Mouse (Mus musculus): ENCODE data around the gene Kdf1. TPM values are rescaled to one million over a fixed set of nuclear protein-coding genes. Genes with fewer than 3 reads are reported as not detected.

Gene Kdf1
- total RNA-seq (2014; fragmentation: Nextera tagmentation) = not detected in 2 replicates
- 0.06 TPM in 1 of 2 replicates, not detected in the other for total RNA-seq (2017)
- polyA plus RNA-seq (2012) = not detected in 2 replicates

DNA sequence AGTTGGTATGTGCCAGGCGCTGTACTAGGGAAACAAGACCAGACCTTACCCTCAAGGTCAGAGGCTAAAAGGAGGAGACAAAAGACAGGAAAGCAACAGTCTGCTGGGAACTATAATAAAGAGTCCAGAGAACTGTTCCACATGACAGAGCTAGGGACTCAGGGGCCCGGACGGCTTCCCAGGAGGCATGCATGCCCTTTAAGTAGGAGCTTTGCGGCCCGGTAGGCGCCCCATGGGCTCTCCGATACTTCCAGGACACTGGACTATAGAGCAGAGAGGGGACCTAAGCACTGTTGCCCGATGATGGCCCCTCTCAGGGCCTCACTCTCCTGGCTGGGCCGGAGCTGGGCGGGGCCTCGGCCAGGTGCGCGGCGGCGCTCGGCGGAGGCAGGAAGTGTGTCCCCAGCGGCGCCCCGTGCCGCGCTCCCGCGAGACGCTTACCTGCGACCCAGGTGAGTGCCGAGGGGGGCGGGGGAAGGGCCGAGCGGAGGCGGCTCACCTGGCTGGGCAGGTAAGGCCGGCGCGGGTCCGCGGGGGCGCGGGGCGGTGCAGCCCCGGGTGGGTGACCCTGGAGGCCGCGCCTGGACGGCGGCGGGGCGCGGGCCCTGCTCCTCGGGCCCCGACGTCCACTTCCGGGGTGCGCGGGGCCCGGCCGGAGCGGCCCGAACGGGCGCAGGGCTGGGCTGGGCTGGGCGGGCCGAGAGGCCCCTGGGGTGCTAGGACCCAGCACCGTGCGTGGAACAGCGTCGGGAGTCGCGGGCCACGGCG is at the start of gene Kdf1:
Gene Kdf1 (plus strand): TSS at position 363 of the 768 bp plus-strand sequence.
- no peaks in the 10 kb centered on the region for H3K9me3 ChIP-seq (replicated peaks)
- H3K4me3 ChIP-seq (ENCODE audit: low read depth, low read length) = no peak within 1 kb of the TSS; the same call in 1 of the 2 replicates
- DNase-seq (ENCODE audit: low spot score) = no peak
- H3K27me3 ChIP-seq (ENCODE audit: insufficient read depth, low read length) = peaks cover 25% of the 10 kb centered on the region
- TF ChIP-seq POLR2AphosphoS5 (IDR thresholded peaks at IDR 0.05; ENCODE audit: insufficient replicate concordance, low read depth, low read length) = no peak
- no peak for TF ChIP-seq TAL1 (conservative IDR thresholded peaks at IDR 0.05; ENCODE audit: low read depth, low read length)
- no peak for TF ChIP-seq GATA1 (IDR thresholded peaks at IDR 0.05; ENCODE audit: borderline replicate concordance, low read length)
- no peak for TF ChIP-seq CTCF (IDR thresholded peaks at IDR 0.05; ENCODE audit: low read depth, low read length)
- TF ChIP-seq GATA2 (IDR thresholded peaks at IDR 0.05; ENCODE audit: borderline replicate concordance, low read depth, low read length) = no peak
- no peaks in the 10 kb centered on the region for H3K4me1 ChIP-seq (ENCODE audit: insufficient read depth, low read depth, low read length)
- H3K36me3 ChIP-seq (replicated peaks) = no peaks in the 10 kb centered on the region
- no peak for ATAC-seq (ENCODE audit: extremely low read depth, insufficient number of reproducible peaks, low FRiP score, poor library complexity, severe bottlenecking)

- no peak overlapping the region for H3K4me3 ChIP-seq (ENCODE audit: low read depth, low read length)
- DNase-seq (ENCODE audit: low spot score) (no peak), ATAC-seq (ENCODE audit: extremely low read depth, insufficient number of reproducible peaks, low FRiP score, poor library complexity, severe bottlenecking) (no peak)
- H3K4me1 ChIP-seq (ENCODE audit: insufficient read depth, low read depth, low read length) = peaks cover 13% of the 10 kb centered on the region
- H3K36me3 ChIP-seq (replicated peaks) = no peaks in the 10 kb centered on the region
- TF ChIP-seq GATA1 (IDR thresholded peaks at IDR 0.05; ENCODE audit: borderline replicate concordance, low read length) (no peak), POLR2AphosphoS5 (IDR thresholded peaks at IDR 0.05; ENCODE audit: insufficient replicate concordance, low read depth, low read length) (no peak), CTCF (IDR thresholded peaks at IDR 0.05; ENCODE audit: low read depth, low read length) (no peak), TAL1 (conservative IDR thresholded peaks at IDR 0.05; ENCODE audit: low read depth, low read length) (no peak), GATA2 (IDR thresholded peaks at IDR 0.05; ENCODE audit: borderline replicate concordance, low read depth, low read length) (no peak)
- H3K27me3 ChIP-seq (ENCODE audit: insufficient read depth, low read length) = peaks cover 35% of the 10 kb centered on the region
- H3K9me3 ChIP-seq (replicated peaks) = 0 out of 2 replicates have a peak, but pooled peaks cover 3% of the 10 kb centered on the region
Observed at GRCm38 (mm10) chr4:133469122-133469521, 49.6 kb upstream of the Kdf1 start.

DNA sequence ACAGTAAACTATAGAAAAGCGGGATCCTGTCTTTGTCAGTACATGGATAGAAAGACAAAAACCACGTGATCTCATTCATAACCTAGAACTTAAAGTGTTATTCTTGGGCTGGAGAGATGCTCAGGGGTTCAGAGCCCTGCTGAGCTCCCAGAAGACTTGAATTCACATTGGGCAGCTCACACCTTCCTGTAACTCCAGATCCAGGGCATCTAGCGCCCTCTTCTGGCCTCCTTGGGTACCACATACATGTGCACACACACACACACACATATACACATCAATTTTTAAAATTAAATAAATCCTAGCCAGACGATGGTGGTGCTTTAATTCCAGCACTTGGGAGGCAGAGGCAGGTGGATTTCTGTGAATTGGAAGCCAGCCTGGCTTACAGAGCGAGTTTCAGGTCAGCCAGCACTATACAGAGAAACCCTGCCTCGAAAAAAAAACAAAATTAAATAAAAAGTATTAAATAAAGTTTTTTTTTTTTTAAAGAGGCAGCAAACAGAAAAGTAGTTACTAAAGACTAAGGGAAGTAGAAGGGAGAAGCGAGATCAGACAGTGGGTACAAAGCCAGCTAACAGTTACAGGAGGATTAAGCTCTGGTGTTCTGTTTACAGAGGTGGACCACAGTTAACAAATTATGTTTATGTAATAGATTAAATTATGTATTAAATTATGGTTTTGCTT is 47.5 kb upstream of the Kdf1 start:
- no peak for TF ChIP-seq GATA2 (IDR thresholded peaks at IDR 0.05; ENCODE audit: borderline replicate concordance, low read depth, low read length)
- TF ChIP-seq TAL1 (conservative IDR thresholded peaks at IDR 0.05; ENCODE audit: low read depth, low read length) = no peak
- TF ChIP-seq GATA1 (IDR thresholded peaks at IDR 0.05; ENCODE audit: borderline replicate concordance, low read length) = no peak
- TF ChIP-seq POLR2AphosphoS5 (IDR thresholded peaks at IDR 0.05; ENCODE audit: insufficient replicate concordance, low read depth, low read length) = no peak
- peaks cover 26% of the 10 kb centered on the region for H3K27me3 ChIP-seq (ENCODE audit: insufficient read depth, low read length)
- H3K4me1 ChIP-seq (ENCODE audit: insufficient read depth, low read depth, low read length) = peaks cover 11% of the 10 kb centered on the region
- DNase-seq (ENCODE audit: low spot score) = no peak
- H3K36me3 ChIP-seq (replicated peaks) = no peaks in the 10 kb centered on the region
- ATAC-seq (ENCODE audit: extremely low read depth, insufficient number of reproducible peaks, low FRiP score, poor library complexity, severe bottlenecking) = no peak
- H3K9me3 ChIP-seq (replicated peaks) = 0 out of 2 replicates have a peak, but pooled peaks cover 3% of the 10 kb centered on the region
- H3K4me3 ChIP-seq (ENCODE audit: low read depth, low read length) = no peak overlapping the region

DNA sequence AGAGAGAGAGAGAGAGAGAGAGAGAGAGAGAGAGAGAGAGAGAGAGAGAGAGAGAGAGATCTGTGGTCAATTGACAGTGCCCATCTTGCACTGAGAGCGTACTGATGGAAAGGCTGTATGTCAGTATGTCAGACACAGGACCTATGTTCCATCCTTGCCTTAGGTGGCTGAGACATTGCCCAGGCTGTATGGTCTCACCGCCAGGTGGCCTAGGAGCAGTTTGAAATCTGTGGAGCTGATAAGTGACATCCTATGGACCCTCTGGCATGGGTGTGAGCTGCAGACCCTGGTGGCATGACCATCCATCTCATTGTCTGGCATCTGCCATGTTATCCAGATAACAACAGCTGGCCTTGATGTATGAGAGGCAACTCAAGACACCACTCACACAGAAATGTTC is 44.9 kb upstream of the Kdf1 start:
- H3K36me3 ChIP-seq (replicated peaks) = no peaks in the 10 kb centered on the region
- ATAC-seq (ENCODE audit: extremely low read depth, insufficient number of reproducible peaks, low FRiP score, poor library complexity, severe bottlenecking) = no peak
- TF ChIP-seq GATA1 (IDR thresholded peaks at IDR 0.05; ENCODE audit: borderline replicate concordance, low read length) = no peak
- no peak for TF ChIP-seq POLR2AphosphoS5 (IDR thresholded peaks at IDR 0.05; ENCODE audit: insufficient replicate concordance, low read depth, low read length)
- TF ChIP-seq TAL1 (conservative IDR thresholded peaks at IDR 0.05; ENCODE audit: low read depth, low read length) = no peak
- no peak for TF ChIP-seq CTCF (IDR thresholded peaks at IDR 0.05; ENCODE audit: low read depth, low read length)
- TF ChIP-seq GATA2 (IDR thresholded peaks at IDR 0.05; ENCODE audit: borderline replicate concordance, low read depth, low read length) = no peak
- H3K9me3 ChIP-seq (replicated peaks) = 0 out of 2 replicates have a peak, but pooled peaks cover 3% of the 10 kb centered on the region
- no peaks in the 10 kb centered on the region for H3K4me1 ChIP-seq (ENCODE audit: insufficient read depth, low read depth, low read length)
- no peak for DNase-seq (ENCODE audit: low spot score)
- no peak overlapping the region for H3K4me3 ChIP-seq (ENCODE audit: low read depth, low read length)
- H3K27me3 ChIP-seq (ENCODE audit: insufficient read depth, low read length) = peaks cover 23% of the 10 kb centered on the region

GRCm38 (mm10) chr4:133479458-133480184 is 39.1 kb upstream of the Kdf1 start, which contains the start of gene Tent5b:
Gene Tent5b (plus strand): TSS chr4:133480132.
- peak; percentile 60; the same call in 1 of the 2 replicates for ATAC-seq (ENCODE audit: extremely low read depth, insufficient number of reproducible peaks, low FRiP score, poor library complexity, severe bottlenecking)
- DNase-seq (ENCODE audit: low spot score) = peak; percentile 69
- Histone ChIP-seq H3K4me1 (ENCODE audit: insufficient read depth, low read depth, low read length) (peaks cover 11% of the 10 kb centered on the region), H3K36me3 (replicated peaks) (no peaks in the 10 kb centered on the region), H3K4me3 (ENCODE audit: low read depth, low read length) (peak within 1 kb of the TSS; percentile 58; the same call in 1 of the 2 replicates), H3K9me3 (replicated peaks) (no peaks in the 10 kb centered on the region), H3K27me3 (ENCODE audit: insufficient read depth, low read length) (peaks cover 54% of the 10 kb centered on the region)
- no peak for TF ChIP-seq GATA1 (IDR thresholded peaks at IDR 0.05; ENCODE audit: borderline replicate concordance, low read length)

- peaks cover 11% of the 10 kb centered on the region for H3K4me1 ChIP-seq (ENCODE audit: insufficient read depth, low read depth, low read length)
- no peaks in the 10 kb centered on the region for H3K36me3 ChIP-seq (replicated peaks)
- peak overlapping the region; percentile 58; the same call in 1 of the 2 replicates for H3K4me3 ChIP-seq (ENCODE audit: low read depth, low read length)
- TF ChIP-seq GATA1 (IDR thresholded peaks at IDR 0.05; ENCODE audit: borderline replicate concordance, low read length) = no peak
- no peak for TF ChIP-seq POLR2AphosphoS5 (IDR thresholded peaks at IDR 0.05; ENCODE audit: insufficient replicate concordance, low read depth, low read length)
- TF ChIP-seq TAL1 (conservative IDR thresholded peaks at IDR 0.05; ENCODE audit: low read depth, low read length) = no peak
- TF ChIP-seq CTCF (IDR thresholded peaks at IDR 0.05; ENCODE audit: low read depth, low read length) = no peak
- no peak for TF ChIP-seq GATA2 (IDR thresholded peaks at IDR 0.05; ENCODE audit: borderline replicate concordance, low read depth, low read length)
- no peaks in the 10 kb centered on the region for H3K9me3 ChIP-seq (replicated peaks)
- ATAC-seq (ENCODE audit: extremely low read depth, insufficient number of reproducible peaks, low FRiP score, poor library complexity, severe bottlenecking) (no peak), DNase-seq (ENCODE audit: low spot score) (no peak)
- H3K27me3 ChIP-seq (ENCODE audit: insufficient read depth, low read length) = peaks cover 57% of the 10 kb centered on the region
Observed at GRCm38 (mm10) chr4:133480185-133480537, 38.6 kb upstream of the Kdf1 start.

Data from G1E (cell line).